Mouse (Mus musculus): ENCODE data around the gene Ccdc39.

Ccdc39 gene

GRCm38 (mm10) chr3:33843801-33844632, at the start of gene Ccdc39:
TSS of gene Ccdc39 (minus strand) at chr3:33844310.
- no peak for TF ChIP-seq GATA4 (IDR thresholded peaks at IDR 0.05; ENCODE audit: insufficient replicate concordance, low read length)

GRCm38 (mm10) chr3:33893433-33893832, 49.3 kb upstream of the Ccdc39 start:
- no peak for TF ChIP-seq GATA4 (IDR thresholded peaks at IDR 0.05; ENCODE audit: insufficient replicate concordance, low read length)

- TF ChIP-seq GATA4 (IDR thresholded peaks at IDR 0.05; ENCODE audit: insufficient replicate concordance, low read length): no peak
Measured at GRCm38 (mm10) chr3:33887438-33887837, 43.3 kb upstream of the Ccdc39 start.

GRCm38 (mm10) chr3:33883105-33883504, 39.0 kb upstream of the Ccdc39 start:
- no peak for TF ChIP-seq GATA4 (IDR thresholded peaks at IDR 0.05; ENCODE audit: insufficient replicate concordance, low read length)

GRCm38 (mm10) chr3:33882695-33883094, 38.6 kb upstream of the Ccdc39 start:
- no peak for TF ChIP-seq GATA4 (IDR thresholded peaks at IDR 0.05; ENCODE audit: insufficient replicate concordance, low read length)

- TF ChIP-seq GATA4 (IDR thresholded peaks at IDR 0.05; ENCODE audit: insufficient replicate concordance, low read length): no peak
Measured at GRCm38 (mm10) chr3:33878661-33879060, 34.6 kb upstream of the Ccdc39 start.

GRCm38 (mm10) chr3:33874456-33875286, 30.6 kb upstream of the Ccdc39 start:
- TF ChIP-seq GATA4 (IDR thresholded peaks at IDR 0.05; ENCODE audit: insufficient replicate concordance, low read length): no peak

- TF ChIP-seq GATA4 (IDR thresholded peaks at IDR 0.05; ENCODE audit: insufficient replicate concordance, low read length): no peak
Measured at GRCm38 (mm10) chr3:33873837-33874236, 29.7 kb upstream of the Ccdc39 start.

- TF ChIP-seq GATA4 (IDR thresholded peaks at IDR 0.05; ENCODE audit: insufficient replicate concordance, low read length): no peak
Measured at GRCm38 (mm10) chr3:33873366-33873765, 29.3 kb upstream of the Ccdc39 start.

- TF ChIP-seq GATA4 (IDR thresholded peaks at IDR 0.05; ENCODE audit: insufficient replicate concordance, low read length): no peak
Measured at GRCm38 (mm10) chr3:33864000-33864540, 20.0 kb upstream of the Ccdc39 start.

- no peak for TF ChIP-seq GATA4 (IDR thresholded peaks at IDR 0.05; ENCODE audit: insufficient replicate concordance, low read length)
Measured at GRCm38 (mm10) chr3:33858939-33859338, 14.8 kb upstream of the Ccdc39 start.

GRCm38 (mm10) chr3:33853062-33853461, 9.0 kb upstream of the Ccdc39 start:
- TF ChIP-seq GATA4 (IDR thresholded peaks at IDR 0.05; ENCODE audit: insufficient replicate concordance, low read length): no peak

- no peak for TF ChIP-seq GATA4 (IDR thresholded peaks at IDR 0.05; ENCODE audit: insufficient replicate concordance, low read length)
Measured at GRCm38 (mm10) chr3:33850856-33851255, 6.7 kb upstream of the Ccdc39 start.

GRCm38 (mm10) chr3:33846639-33847038, 2.5 kb upstream of the Ccdc39 start:
- TF ChIP-seq GATA4 (IDR thresholded peaks at IDR 0.05; ENCODE audit: insufficient replicate concordance, low read length): no peak

GRCm38 (mm10) chr3:33838877-33839276, 5.2 kb downstream of the Ccdc39 start:
- TF ChIP-seq GATA4 (IDR thresholded peaks at IDR 0.05; ENCODE audit: insufficient replicate concordance, low read length): no peak

- TF ChIP-seq GATA4 (IDR thresholded peaks at IDR 0.05; ENCODE audit: insufficient replicate concordance, low read length): no peak
Measured at GRCm38 (mm10) chr3:33836576-33836975, 7.5 kb downstream of the Ccdc39 start.

Measured in liver, adult (tissue).